Mouse (Mus musculus) B cell, adult 67 days (primary cell): Measurements from ENCODE around the gene Rpl37. TPM values are rescaled to one million over a fixed set of nuclear protein-coding genes. Genes with fewer than 3 reads are reported as not detected.

Experiments used
- total RNA-seq, 2 experiments: library from RNA; stranded (reverse); gene quantifications; 4 replicates each; pipeline ENCODE4 v1.2.4; 2023

The Rpl37 gene
- total RNA-seq = 100 to 1,000 TPM; 711 to 749 TPM

DNA sequence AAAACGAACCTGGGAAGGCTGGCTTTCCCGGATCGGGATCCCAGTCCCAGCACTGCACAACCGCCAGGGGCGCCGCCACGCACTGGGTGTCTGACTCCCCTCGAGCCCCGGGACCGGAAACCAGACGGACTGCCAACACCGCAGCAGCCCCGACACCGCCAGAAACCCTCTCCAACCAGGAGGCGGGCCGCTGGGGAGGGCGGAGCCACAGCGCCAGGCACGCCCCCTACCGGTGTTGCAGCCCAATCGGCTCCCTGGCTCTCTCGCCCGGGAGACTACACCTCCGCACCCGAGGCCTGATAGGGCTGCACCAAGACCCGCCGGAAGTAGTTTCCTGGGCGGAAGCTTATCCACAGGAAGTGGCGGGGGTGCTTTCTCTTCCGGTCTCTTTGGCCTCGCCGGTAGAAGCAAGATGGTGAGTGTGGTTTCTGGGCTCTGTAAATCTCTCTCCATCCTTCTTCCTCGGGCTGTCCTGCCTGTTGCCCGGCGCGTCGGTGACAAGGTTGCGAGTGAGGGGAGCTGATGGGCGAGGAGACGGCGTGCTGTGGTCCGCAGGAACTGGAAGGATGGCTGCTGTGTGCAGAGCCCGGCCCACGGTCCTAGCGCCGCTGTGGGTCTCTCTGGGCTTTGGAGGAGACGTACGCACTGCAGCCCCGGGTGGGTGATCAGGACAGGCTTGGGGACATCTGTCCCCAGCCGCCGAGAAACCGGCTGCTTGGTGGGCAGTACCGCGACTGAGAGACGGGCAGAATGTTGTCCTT, at the start of gene Rpl37:
Gene Rpl37, plus strand, starts transcription at position 376 of the 761 bp plus-strand sequence.

GRCm38 (mm10) chr15:5107686-5108654, 8.5 kb upstream of the Rpl37 start, which contains the start of gene Card6:
Gene Card6, minus strand, starts transcription at chr15:5108539.

DNA sequence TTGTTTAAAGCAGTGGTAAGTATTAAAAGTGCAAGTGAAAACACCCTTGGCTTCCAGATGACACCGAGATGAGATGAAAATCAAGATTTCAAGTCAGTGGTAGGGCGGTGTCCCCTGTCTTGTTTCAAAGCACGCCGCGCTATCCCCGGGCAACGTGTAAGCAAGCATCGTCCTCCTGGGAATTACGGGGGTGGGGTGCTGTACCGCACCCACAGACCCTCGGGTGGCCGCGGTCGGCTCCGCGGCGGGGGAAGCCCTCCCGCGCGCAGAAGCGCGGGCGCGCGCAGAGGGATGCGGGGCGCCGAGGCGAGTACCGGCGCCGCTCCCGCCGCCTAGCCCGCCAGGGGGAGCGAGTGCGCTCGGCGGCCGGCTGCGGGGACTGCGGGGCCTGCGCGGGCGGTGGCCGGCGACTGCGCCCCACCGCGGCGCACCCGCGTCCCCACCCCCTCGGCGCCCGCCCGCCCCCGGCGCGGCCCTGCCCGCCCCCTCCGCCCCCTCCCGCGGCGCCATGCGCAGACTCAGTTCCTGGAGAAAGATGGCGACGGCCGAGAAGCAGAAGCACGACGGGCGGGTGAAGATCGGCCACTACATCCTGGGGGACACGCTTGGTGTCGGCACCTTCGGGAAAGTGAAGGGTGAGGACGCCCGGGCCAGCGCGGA, 27.0 kb downstream of the Rpl37 start, which contains the start of gene Prkaa1:
Gene Prkaa1, plus strand, starts transcription at position 501 of the 660 bp plus-strand sequence.

Other genes starting within 250 kb of the Rpl37 start
- not detected for gene Mroh2b, start 217.9 kb upstream of the Rpl37 start, total RNA-seq
- not detected for gene C7, start 52.9 kb upstream of the Rpl37 start, total RNA-seq
- 100 to 1,000 TPM; 118 to 122 TPM for gene Card6, start 8.1 kb upstream of the Rpl37 start, total RNA-seq
- 10 to 100 TPM; 21.4 to 21.9 TPM for gene Prkaa1, start 27.2 kb downstream of the Rpl37 start, total RNA-seq
- gene Ttc33, start 68.9 kb downstream of the Rpl37 start, total RNA-seq = 10 to 100 TPM; 37.6 to 37.9 TPM
- gene Ptger4, start 127.5 kb downstream of the Rpl37 start, total RNA-seq = 10 to 100 TPM; 27.4 to 34.6 TPM